Comparison of ENCODE assay signal across 17 mouse cellular contexts in genomic region chr11:30609247-30609646, GRCm38 (mm10). TPM values are rescaled to one million over a fixed set of nuclear protein-coding genes. Genes with fewer than 3 reads are reported as not detected.
"Had no signal": no experiment of that assay in that cellular context is flagged by ENCODE, and none has a peak within 500 bp of the region (broad histone marks: within the 10 kb centered on the region; RNA-seq: fewer than 3 reads in every experiment).

No protein-coding gene starts in this region.

- H3K4me3 ChIP-seq: neural tube, embryonic 12.5 days; neural tube, embryonic 13.5 days; neural tube, embryonic 15.5 days; stomach, embryonic 15.5 days had no signal

- H3K4me1 ChIP-seq: neural tube, embryonic 12.5 days; neural tube, embryonic 13.5 days; neural tube, embryonic 15.5 days; stomach, embryonic 15.5 days had no signal

- H3K9ac ChIP-seq: neural tube, embryonic 12.5 days; neural tube, embryonic 13.5 days; neural tube, embryonic 15.5 days; stomach, embryonic 15.5 days had no signal

- H3K27me3 ChIP-seq: neural tube, embryonic 12.5 days; neural tube, embryonic 13.5 days; neural tube, embryonic 15.5 days; stomach, embryonic 15.5 days had no signal

- H3K9me3 ChIP-seq: neural tube, embryonic 12.5 days; neural tube, embryonic 13.5 days; neural tube, embryonic 15.5 days; stomach, embryonic 15.5 days had no signal

- H3K4me2 ChIP-seq: neural tube, embryonic 12.5 days; neural tube, embryonic 13.5 days; neural tube, embryonic 15.5 days; stomach, embryonic 15.5 days had no signal

- DNase-seq: retina, postnatal 1 day; right cerebral cortex, adult 18-20 months; right cerebral cortex, postnatal 14 days; right cerebral cortex, postnatal 25 days; right cerebral cortex, postnatal 4 days; spleen, adult 18-20 months; thymus, adult 18-20 months; thymus, adult 2 months; thymus, postnatal 14 days; thymus, postnatal 25 days; thymus, postnatal 36 days had no signal

- H3K36me3 ChIP-seq: neural tube, embryonic 12.5 days; neural tube, embryonic 13.5 days; neural tube, embryonic 15.5 days; stomach, embryonic 15.5 days had no signal

- H3K27ac ChIP-seq: neural tube, embryonic 12.5 days; neural tube, embryonic 13.5 days; neural tube, embryonic 15.5 days; stomach, embryonic 15.5 days; stomach, postnatal 0 days had no signal

RNA-seq across cellular contexts. Expression of gene Acyp2, which starts 40.1 kb away (rescaled TPM):
- total RNA-seq: neutrophil, adult 5-6 weeks had no signal
